Mouse (Mus musculus): Measurements from ENCODE around the gene Ppp4r2.
A peak's percentile ranks its signal among the peaks of the same experiment; 100 is the strongest.
"Not testable (repeated sequence)": the region's sequence is repeated elsewhere in the genome, so short reads cannot be mapped to it uniquely, and the experiment has no call there.

Ppp4r2 gene

DNA sequence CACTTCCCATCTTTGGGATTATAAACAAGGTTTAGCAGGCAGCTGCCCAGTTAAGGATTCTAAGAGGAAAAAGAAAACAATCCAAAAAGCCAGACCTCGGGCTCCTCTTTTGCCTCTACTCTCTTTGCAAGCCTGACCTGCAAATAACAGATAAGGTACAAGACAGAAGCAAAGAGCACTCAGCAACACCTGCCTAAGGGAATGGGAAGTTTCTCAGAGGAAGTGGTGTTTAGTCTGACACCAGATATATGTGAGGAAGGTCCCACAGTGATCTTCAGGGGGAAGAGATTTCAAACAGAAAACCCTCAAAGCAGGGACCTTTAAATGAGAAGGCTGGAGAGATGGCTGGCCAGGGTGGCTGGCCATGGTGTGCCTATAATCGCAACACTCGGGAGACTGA lies 2.2 kb upstream of the Ppp4r2 start:
- no peak for DNase-seq (ENCODE audit: low spot score)

DNA sequence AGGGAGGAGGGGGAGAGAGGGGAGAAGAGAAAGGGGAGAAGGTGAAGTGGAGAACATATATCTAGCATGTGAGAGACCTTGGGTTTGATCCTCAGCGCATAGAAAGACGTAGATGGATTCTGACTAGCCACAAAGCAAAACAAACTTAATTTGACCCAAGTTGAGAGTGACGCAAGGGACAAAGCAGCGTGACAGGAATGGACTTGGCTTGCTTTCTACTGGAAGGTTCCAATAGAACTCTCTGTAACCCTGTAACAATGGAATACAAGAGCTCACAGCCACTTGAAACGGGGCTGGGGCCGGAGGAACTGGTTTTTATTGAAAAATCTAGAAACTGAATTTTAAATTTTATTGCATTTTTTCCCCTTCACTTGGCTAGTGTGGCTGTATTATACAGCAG lies 1.7 kb upstream of the Ppp4r2 start:
- no peak for DNase-seq (ENCODE audit: low spot score)

DNA sequence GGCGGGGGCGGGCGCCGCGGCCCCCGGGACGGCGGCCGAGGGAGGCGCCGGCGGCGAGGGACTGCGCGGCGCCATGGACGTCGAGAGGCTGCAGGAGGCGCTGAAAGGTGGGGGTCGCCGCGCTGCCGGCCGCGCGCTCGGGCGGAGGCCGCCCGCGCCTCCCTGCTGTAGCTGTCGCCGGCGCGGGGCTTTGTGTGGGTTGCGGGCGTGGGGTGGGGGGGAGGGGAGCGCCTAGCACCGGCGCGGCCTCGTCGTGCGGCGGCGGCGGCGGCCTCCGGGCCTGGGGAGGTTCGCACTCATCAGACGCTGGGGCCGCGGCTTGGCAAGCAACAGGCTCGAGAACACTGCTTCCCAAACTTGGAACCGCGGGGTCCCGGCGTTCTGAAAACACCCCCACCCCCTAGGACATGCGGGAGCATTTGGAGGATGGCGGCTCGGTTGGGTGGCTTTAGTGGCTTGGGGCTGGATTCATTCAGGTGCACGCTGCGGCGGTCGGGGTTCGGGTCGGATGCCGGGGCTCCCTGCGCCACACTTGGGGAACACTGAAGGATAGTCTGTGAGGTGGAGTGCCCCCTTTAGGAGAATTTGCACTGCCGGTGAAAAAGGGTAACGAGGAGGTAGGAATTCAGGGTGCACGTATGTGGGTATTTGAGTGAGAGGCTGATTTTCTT lies 524 bp downstream of the Ppp4r2 start:
- peak; percentile 47 for DNase-seq (ENCODE audit: low spot score)

- no peak for DNase-seq (ENCODE audit: low spot score)
Measured at GRCm38 (mm10) chr6:100834489-100835160, 1.2 kb downstream of the Ppp4r2 start.

- DNase-seq (ENCODE audit: low spot score): no peak
Measured at GRCm38 (mm10) chr6:100845058-100845457, 11.6 kb downstream of the Ppp4r2 start.

DNA sequence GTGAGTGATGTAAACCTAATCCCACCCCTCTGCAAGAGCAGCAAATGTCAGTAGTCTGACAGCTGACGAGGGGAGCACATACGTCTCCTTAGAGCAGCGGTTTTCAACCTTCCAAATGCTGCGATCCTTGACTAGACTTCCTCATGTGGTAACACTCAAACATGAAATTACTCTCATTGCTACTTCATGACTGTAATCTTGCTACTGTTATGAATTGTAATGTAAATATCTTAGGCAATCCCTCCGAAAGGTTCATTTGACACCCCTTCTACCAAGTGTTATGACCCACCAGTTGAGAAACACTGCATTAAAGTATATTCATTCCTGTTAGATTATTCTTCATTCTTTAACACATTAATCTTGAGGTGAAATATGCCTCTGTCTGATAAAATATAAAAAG lies 13.8 kb downstream of the Ppp4r2 start:
- DNase-seq (ENCODE audit: low spot score): no peak

DNA sequence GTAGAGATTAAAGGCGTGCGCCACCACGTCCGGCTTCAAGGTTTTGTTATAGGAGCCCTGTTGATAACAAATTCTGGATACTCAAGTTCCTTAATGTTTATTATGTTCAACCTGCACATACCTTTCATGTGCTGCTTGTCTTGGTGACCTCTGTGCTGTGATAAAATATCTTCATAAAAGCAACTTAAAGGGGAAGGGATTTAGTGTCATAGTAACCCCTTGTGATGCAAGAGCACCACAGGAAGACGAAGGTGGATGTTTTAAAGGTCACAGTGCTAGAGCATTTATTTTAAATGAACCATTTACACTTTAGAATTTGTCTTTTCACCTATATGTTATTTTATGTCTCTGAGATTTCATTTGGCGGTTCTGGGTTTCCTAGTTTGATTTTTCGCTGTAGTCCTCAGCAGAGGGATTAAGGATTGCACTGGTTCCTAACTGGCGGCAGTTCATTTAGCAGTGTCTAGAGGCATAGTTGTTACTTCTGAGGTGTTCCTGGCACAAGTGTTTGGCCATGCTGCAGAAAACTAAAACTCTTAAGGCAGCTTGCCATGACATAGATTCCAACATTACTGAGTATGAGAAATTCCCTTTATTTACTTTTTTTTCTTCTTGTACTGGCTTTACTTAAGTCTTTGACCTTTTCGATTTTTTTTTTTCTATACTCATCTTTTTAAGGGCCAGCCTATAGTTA lies 15.4 kb downstream of the Ppp4r2 start:
- no peak for DNase-seq (ENCODE audit: low spot score)

DNA sequence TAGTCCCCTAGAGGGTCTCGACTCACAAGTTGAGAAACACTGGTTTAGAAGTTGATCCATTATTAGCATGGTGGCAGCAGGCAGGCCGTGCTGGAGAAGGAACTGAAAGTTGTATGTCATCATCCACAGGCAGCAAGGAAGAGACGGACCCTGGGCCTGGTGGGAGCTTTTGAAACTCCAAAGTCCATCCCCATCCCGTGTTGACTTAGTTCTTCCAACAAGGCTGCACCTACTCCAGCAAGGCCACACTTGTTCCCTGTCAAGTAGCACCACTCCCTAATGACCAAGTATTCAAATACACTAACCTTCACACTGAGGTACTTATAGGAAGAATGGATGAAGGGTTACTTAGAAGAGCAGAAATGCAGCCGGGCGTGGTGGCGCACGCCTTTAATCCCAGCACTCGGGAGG lies 17.3 kb downstream of the Ppp4r2 start:
- no peak for DNase-seq (ENCODE audit: low spot score)

DNA sequence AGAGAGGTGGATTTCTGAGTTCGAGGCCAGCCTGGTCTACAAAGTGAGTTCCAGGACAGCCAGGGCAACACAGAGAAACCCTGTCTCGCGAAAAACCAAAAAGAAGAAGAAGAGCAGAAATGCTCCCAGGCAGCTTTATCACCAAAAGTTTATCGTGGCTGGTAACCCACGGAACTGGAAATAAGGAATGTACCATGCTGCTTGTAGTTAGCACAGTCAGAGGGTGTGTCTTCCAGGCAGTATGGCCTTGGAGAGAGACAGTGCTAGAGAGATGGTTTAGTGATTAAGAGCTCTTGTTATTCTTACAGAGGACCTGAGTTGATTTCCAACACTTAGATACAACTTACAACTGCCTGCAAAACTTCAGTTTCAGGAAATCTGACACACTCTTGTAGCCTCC lies 17.7 kb downstream of the Ppp4r2 start:
- DNase-seq (ENCODE audit: low spot score): no peak

DNA sequence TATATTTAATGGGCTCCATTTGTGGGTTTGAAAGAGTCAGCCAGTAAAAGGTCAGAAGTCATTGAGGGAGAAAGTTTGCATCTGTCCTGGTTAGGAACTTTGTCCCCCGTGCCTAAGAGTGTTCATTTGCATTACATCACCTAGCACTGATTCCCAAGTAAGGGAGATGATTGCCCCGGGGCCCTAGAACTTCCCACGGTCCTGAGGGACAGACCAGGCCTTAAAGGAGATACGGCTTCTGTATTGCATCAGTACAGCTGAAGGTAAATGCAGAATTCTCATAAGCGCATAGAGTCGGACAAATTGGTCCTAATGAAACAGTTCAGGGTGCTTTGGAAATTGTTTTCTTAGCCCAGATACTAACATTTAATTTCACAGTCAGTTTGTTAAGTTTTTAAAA lies 31.9 kb downstream of the Ppp4r2 start:
- DNase-seq (ENCODE audit: low spot score): no peak

DNA sequence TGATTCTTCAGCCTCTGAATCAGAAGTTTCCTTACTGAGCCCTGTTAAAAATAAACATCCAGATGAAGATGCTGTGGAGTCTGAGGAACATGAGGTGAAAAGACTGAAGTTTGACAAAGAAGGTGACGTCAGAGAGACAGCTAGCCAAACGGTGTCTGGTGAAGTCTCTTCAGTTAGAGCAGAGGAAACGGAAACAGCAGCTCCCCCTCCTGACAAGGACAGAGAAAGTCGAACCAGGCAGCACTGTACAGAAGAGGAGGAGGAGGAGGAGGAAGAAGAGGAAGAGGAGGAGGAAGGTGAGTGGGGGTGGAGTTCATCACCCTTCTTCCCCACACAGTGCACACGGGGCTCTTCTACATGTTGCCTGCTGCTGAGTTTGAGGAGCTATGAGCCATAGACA lies 32.4 kb downstream of the Ppp4r2 start:
- DNase-seq (ENCODE audit: low spot score): not testable (repeated sequence)

- DNase-seq (ENCODE audit: low spot score): not testable (repeated sequence)
Measured at GRCm38 (mm10) chr6:100866246-100866645, 32.8 kb downstream of the Ppp4r2 start.

- no peak for DNase-seq (ENCODE audit: low spot score)
Measured at GRCm38 (mm10) chr6:100868863-100869262, 35.4 kb downstream of the Ppp4r2 start.

- no peak for DNase-seq (ENCODE audit: low spot score)
Measured at GRCm38 (mm10) chr6:100869909-100870308, 36.5 kb downstream of the Ppp4r2 start.

- no peak for DNase-seq (ENCODE audit: low spot score)
Measured at GRCm38 (mm10) chr6:100873191-100873590, 39.8 kb downstream of the Ppp4r2 start.

- DNase-seq (ENCODE audit: low spot score): no peak
Measured at GRCm38 (mm10) chr6:100875862-100876623, 42.6 kb downstream of the Ppp4r2 start.

- DNase-seq (ENCODE audit: low spot score): no peak
Measured at GRCm38 (mm10) chr6:100876624-100877017, 43.2 kb downstream of the Ppp4r2 start.

GRCm38 (mm10) chr6:100878546-100878945 lies 45.1 kb downstream of the Ppp4r2 start:
- DNase-seq (ENCODE audit: low spot score): no peak

DNA sequence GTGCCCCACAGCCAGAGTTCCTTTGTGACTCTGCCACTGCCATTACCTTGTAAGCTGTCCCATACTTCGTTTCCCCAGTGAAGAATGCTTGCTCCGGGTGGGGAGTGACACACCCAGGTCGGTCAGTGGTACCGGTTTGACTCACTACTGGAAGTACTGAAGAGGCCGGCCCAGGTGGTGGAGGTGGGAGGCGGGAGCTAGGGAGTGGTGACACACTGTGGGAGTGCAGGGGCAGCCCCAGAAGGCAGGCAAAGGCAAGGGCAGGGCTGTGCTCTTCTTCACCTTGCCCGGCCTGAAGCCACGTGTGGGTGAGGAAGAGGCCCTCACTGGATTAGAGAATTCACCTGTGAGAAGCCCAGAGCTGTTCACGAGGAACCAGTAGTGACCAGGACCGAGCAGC lies 46.2 kb downstream of the Ppp4r2 start:
- no peak for DNase-seq (ENCODE audit: low spot score)

GRCm38 (mm10) chr6:100881657-100882056 lies 48.2 kb downstream of the Ppp4r2 start:
- no peak for DNase-seq (ENCODE audit: low spot score)

- peak; percentile 41 for DNase-seq (ENCODE audit: low spot score)
Measured at GRCm38 (mm10) chr6:100882381-100883213, 49.2 kb downstream of the Ppp4r2 start.

DNA sequence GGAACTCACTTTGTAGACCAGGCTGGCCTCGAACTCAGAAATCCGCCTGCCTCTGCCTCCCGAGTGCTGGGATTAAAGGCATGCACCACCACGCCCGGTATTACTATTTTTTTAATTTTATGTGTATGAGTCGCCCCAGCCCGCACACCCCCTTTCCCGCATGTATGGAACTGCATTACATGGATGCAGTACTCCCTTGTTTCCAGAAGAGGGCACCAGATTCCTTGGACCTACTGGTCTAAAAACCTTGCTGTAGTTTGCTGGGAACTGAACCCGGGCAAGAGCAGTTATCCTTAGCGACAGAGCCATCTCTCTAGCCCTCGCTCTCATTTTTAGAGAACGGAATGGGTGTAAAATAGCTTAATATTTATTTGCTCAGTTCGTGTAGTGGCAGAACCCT lies 49.8 kb downstream of the Ppp4r2 start:
- DNase-seq (ENCODE audit: low spot score): no peak
